Mouse (Mus musculus) megakaryocyte, embryonic 14.5 days (primary cell): ENCODE results near the gene Slc16a1. TPM values are rescaled to one million over a fixed set of nuclear protein-coding genes. Genes with fewer than 3 reads are reported as not detected.

Experiments used
- H3K27me3 ChIP-seq: replicated peaks from 2 replicates; pipeline ENCODE3; 2012; ENCODE audit warnings: inconsistent platforms
- H3K36me3 ChIP-seq: replicated peaks from 2 replicates; pipeline ENCODE3; 2012; ENCODE audit warnings: low read length, inconsistent platforms, mixed read lengths
- H3K4me1 ChIP-seq: 2 replicates; pipeline ENCODE4 v1.6.1; 2012; ENCODE audit warnings: inconsistent platforms
- H3K4me3 ChIP-seq: replicated peaks from 2 replicates; pipeline ENCODE3; 2012; ENCODE audit warnings: moderate library complexity, mild to moderate bottlenecking, inconsistent platforms
- H3K9me3 ChIP-seq: 2 replicates; pipeline ENCODE4 v1.6.1; 2012; ENCODE audit warnings: inconsistent platforms
- FLI1 ChIP-seq: IDR thresholded peaks from 2 replicates; pipeline ENCODE4 v1.6.1; 2012; ENCODE audit warnings: low read length, inconsistent platforms, mixed read lengths
- GATA1 ChIP-seq: IDR thresholded peaks from 3 replicates; pipeline ENCODE4 v1.6.1; 2012; ENCODE audit warnings: mixed read lengths, low read length, inconsistent platforms, borderline replicate concordance
- polyA plus RNA-seq: library from polyadenylated mRNA; stranded (reverse); fragments of >175 nt; gene quantifications from 2 replicates; pipeline ENCODE4 v1.2.3, GENCODE M21; 2012; ENCODE audit warnings: low replicate concordance; ENCODE audit not compliant: insufficient read depth

The Slc16a1 gene
- polyA plus RNA-seq = 3.9 and 8.0 TPM in 2 replicates

GRCm38 (mm10) chr3:104638403-104638779 is at the start of gene Slc16a1:
Slc16a1 (plus strand) TSS chr3:104638668.
- no peaks in the 10 kb centered on the region for H3K27me3 ChIP-seq
- H3K4me1 ChIP-seq = peaks cover 63% of the 10 kb centered on the region
- TF ChIP-seq FLI1 (no peak), GATA1 (no peak)

GRCm38 (mm10) chr3:104596451-104597134 is 41.9 kb upstream of the Slc16a1 start:
- peaks cover 9% of the 10 kb centered on the region for H3K27me3 ChIP-seq
- TF ChIP-seq FLI1 (no peak), GATA1 (no peak)
- H3K4me3 ChIP-seq = no peak overlapping the region
- no peaks in the 10 kb centered on the region for H3K4me1 ChIP-seq
- no peaks in the 10 kb centered on the region for H3K36me3 ChIP-seq
- peaks cover 16% of the 10 kb centered on the region for H3K9me3 ChIP-seq

More at GRCm38 (mm10) chr3:104638403-104638779, at the start of gene Slc16a1:
- Histone ChIP-seq H3K9me3 (no peaks in the 10 kb centered on the region), H3K4me3 (peak within 1 kb of the TSS; percentile 97), H3K36me3 (peaks cover 5% of the 10 kb centered on the region)

- Histone ChIP-seq H3K4me3 (no peak overlapping the region), H3K4me1 (no peaks in the 10 kb centered on the region), H3K9me3 (peaks cover 16% of the 10 kb centered on the region), H3K27me3 (peaks cover 9% of the 10 kb centered on the region), H3K36me3 (no peaks in the 10 kb centered on the region)
- TF ChIP-seq FLI1 = no peak
- TF ChIP-seq GATA1 = no peak
Observed at GRCm38 (mm10) chr3:104597135-104597764, 41.2 kb upstream of the Slc16a1 start.

DNA sequence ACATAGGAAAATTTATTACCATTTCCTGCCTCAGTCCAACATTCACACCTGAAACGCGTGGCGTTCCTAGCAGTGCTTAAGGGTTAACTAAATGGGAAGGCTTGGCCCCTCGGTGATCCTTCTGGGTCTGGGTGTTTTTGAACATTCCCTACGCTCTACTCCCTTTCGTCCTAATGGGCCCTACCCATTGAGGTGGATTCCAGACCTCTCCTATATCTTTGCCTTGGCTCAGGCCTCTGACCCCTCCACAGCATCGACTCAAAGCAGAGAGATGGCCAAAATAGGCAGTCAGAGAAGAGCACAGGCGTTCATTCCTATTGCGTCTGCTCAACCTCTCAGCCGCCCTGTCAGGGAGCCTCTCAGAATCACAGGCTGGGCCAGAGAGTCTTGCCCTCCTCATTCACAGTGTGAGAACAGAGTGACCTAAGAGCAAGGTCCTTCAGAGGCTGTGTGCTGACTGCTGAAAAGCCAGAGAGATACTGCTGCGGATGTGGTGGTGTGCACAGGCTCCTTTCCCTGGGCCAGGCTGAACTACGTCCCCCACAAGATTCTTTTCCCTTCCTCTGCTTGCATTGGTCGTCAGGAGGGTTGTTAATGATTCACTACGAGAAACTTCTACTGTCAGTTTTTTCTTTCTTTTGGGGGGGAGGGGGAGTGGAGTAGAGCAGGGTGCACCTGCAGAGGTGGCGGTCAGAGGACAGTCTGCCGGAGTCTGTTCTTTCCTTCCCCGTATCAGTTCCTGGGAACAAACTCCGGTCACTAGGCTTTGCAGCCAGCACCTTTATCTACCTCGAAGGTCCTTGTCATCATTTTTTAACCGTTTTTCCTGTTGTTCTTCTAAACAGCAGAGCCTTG is 38.9 kb upstream of the Slc16a1 start:
- TF ChIP-seq FLI1 (no peak), GATA1 (no peak)
- Histone ChIP-seq H3K4me3 (no peak overlapping the region), H3K9me3 (peaks cover 16% of the 10 kb centered on the region), H3K36me3 (no peaks in the 10 kb centered on the region), H3K27me3 (peaks cover 9% of the 10 kb centered on the region), H3K4me1 (no peaks in the 10 kb centered on the region)

DNA sequence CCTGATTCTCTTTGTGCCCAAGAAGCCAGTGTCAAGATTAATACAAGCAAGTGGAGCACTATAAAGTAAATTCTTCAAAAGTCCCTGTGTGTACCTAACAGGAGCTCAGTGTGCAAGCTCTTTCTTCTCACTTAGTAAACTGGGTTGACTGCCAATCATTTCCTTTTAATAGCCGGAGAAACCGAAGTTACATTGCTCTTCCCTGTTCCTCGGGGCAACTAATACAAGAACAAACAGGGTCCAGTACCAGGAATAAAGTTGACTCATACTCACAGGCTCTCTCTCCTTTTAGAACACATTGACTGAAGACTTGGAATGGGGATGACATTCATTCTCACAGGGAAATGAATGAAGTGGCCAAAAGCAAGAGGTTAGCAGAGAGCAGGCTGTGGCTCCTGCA is 37.8 kb upstream of the Slc16a1 start:
- TF ChIP-seq FLI1 (no peak), GATA1 (no peak)
- peaks cover 16% of the 10 kb centered on the region for H3K9me3 ChIP-seq
- H3K36me3 ChIP-seq = no peaks in the 10 kb centered on the region
- peaks cover 9% of the 10 kb centered on the region for H3K27me3 ChIP-seq
- H3K4me3 ChIP-seq = no peak overlapping the region
- no peaks in the 10 kb centered on the region for H3K4me1 ChIP-seq

- Histone ChIP-seq H3K27me3 (peaks cover 8% of the 10 kb centered on the region), H3K4me3 (no peak overlapping the region), H3K4me1 (no peaks in the 10 kb centered on the region), H3K36me3 (no peaks in the 10 kb centered on the region), H3K9me3 (peaks cover 16% of the 10 kb centered on the region)
- TF ChIP-seq FLI1 (no peak), GATA1 (no peak)
Observed at GRCm38 (mm10) chr3:104601680-104602079, 36.8 kb upstream of the Slc16a1 start.

GRCm38 (mm10) chr3:104609690-104610380 is 28.6 kb upstream of the Slc16a1 start:
- Histone ChIP-seq H3K27me3 (peaks cover 9% of the 10 kb centered on the region), H3K4me3 (no peak overlapping the region), H3K9me3 (no peaks in the 10 kb centered on the region), H3K4me1 (no peaks in the 10 kb centered on the region), H3K36me3 (no peaks in the 10 kb centered on the region)
- no peak for TF ChIP-seq GATA1
- no peak for TF ChIP-seq FLI1

DNA sequence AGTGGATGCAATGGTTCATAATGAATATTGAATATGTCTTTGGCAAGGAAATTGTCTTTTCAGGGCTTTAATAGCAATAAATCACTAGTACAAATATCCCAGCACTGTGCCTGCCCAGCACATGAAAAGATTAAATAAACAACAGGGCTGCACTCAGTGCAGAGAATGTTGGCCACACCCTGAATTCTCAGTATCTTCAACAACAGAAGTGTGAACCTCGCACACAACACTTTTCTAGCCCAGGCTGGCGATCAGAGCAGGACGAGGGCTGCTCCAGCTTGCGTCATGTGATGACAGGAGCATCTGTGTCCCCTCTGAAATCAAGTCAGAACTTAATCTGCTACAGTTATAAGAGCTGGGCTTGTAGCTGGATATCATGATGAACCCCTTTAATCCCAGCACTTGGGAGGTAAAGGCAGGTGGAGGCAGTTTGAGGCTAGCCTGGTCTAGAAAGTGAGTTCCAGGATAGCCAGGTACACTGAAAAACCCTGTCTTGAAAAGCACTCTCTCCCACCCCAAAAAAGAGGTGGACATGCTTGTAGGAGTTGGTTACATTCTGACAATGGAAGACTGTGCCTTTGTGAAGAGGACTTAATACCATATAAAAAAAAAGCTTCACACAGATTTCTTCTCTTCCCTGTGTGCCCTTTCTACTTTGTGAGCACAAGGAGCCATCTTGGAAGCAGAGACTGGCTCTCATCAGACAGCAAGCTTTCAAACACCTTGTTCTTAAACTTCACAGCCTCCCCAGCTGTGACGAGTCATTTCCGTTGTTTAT is 27.8 kb upstream of the Slc16a1 start:
- H3K27me3 ChIP-seq = peaks cover 9% of the 10 kb centered on the region
- TF ChIP-seq FLI1 (no peak), GATA1 (no peak)
- H3K4me1 ChIP-seq = no peaks in the 10 kb centered on the region
- H3K9me3 ChIP-seq = no peaks in the 10 kb centered on the region
- H3K4me3 ChIP-seq = no peak overlapping the region
- H3K36me3 ChIP-seq = no peaks in the 10 kb centered on the region

GRCm38 (mm10) chr3:104611951-104612350 is 26.5 kb upstream of the Slc16a1 start:
- Histone ChIP-seq H3K9me3 (no peaks in the 10 kb centered on the region), H3K36me3 (no peaks in the 10 kb centered on the region), H3K27me3 (peaks cover 12% of the 10 kb centered on the region), H3K4me3 (no peak overlapping the region), H3K4me1 (no peaks in the 10 kb centered on the region)
- TF ChIP-seq GATA1 = no peak
- TF ChIP-seq FLI1 = no peak
